Mouse (Mus musculus): Measurements from ENCODE around the gene Cfl1. TPM values are rescaled to one million over a fixed set of nuclear protein-coding genes. Genes with fewer than 3 reads are reported as not detected.

Gene Cfl1
- total RNA-seq (2021), result 10 to 100 TPM; 67.8 to 72.7 TPM
- long read RNA-seq, experiment 1, transcript Cfl1-202 (4 exons, 2,354 nt), result major isoform, 46 of 112 reads
- long read RNA-seq, experiment 1, partial matches to known transcripts, result 2 of 112 reads
- long read RNA-seq, experiment 1, other reads (novel, unspliced or antisense), result 64 of 112 reads
- long read RNA-seq, experiment 2, transcript Cfl1-202 (4 exons, 2,354 nt), result major isoform, 56 of 117 reads
- long read RNA-seq, experiment 2, partial matches to known transcripts, result 52 of 117 reads
- long read RNA-seq, experiment 2, other reads (novel, unspliced or antisense), result 9 of 117 reads

DNA sequence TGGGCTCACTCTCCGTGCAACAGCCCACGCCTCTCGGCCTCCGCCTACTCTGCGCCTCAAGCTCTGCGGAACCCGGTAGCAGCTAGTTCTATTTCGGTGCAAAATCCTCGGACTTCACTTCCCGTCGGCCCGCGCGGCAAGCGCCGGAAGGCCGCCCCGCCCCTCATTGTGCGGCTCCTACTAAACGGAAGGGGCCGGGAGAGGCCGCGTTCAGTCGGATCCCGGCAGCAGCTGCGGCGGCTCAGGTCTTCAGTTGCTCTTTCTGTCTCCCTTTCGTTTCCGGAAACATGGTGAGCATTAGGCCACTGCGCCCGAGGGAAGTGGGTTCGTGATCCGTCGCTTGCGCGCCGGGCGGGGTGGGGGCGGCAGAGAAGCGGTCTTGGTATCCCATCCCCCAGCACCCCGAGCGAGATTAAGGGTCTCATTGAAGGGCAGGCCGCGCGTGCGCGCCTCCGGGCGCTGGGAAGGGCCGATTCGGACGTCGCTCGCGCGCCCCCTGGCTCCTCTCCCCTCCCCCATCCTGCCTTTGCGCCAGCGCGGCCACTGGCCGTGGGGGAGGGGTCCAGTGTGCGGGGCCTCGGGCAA, at the start of gene Cfl1:
Cfl1 (plus strand) TSS at position 143 of the 585 bp plus-strand sequence.
- DNase-seq, result peak; percentile 89 to 91
- intact Hi-C loops (cut with DNase I), result no loop called here

DNA sequence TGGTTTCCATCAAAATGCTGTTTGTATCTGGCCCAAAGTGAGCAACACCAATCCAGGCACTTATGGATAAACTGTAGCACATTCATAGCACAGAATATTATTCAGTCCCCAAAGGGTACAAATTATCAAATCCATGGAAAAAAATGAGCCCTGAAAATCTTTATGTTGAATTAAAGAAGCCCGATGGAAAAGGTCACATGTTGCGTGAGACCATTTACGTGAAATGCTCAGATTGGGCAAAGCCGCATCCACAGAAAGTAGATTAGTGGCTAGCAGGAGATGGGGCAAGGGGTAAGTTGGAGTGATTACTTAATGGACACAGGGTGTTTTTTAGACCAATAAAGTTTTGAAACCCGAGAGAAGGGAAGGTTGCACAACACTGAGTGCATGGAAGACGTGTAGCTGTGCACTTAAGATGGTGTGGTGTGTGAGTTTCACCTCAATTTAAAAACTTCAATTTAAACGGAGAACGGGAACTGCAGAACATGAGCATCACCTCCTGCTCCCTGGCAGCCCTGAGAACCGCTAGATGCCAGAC, 45.8 kb upstream of the Cfl1 start:
- intact Hi-C loops (cut with DNase I), result no loop called here

DNA sequence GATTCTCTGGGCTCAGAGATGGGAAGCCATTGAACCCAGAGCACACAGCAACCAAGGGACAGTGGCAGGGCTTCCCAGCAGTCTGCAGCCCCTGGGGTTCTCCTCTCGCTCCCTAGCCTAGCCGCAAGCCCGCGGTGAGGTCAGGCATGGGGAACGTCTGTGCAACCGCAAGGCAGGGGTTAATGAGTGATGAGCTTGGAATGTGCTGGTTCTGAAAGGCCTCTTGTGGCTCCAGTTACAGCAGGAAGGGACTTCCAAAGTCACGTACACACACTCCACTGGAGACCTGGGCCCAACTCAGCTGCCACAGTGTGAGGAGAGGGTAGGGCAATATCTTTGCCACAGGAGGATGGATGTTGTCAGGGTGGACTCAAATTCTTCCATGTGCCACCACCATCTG, 45.3 kb upstream of the Cfl1 start:
- intact Hi-C loops (cut with DNase I), result no loop called here
- DNase-seq, result no peak

More for the DNA sequence above, 45.8 kb upstream of the Cfl1 start:
- no peak for DNase-seq

DNA sequence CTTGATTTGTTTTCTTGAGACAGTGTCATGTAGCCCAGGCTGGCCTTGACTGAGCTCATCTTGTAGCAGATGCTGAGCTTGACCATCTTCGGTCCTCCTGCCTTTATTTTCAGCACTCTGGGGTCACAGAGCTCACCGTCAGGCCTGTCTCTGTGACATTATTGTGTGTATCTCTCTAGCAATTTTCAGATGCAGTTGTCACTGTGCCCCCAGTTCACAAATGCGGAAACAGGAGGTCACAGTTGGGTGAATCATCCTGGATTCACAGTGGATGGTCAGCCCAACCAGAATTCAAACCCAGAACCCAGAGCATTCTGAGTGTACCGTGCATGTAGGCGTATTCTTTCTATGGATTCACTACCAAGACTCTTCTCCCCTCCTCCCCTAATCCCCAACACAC, 44.5 kb upstream of the Cfl1 start:
- intact Hi-C loops (cut with DNase I), result no loop called here
- no peak for DNase-seq

DNA sequence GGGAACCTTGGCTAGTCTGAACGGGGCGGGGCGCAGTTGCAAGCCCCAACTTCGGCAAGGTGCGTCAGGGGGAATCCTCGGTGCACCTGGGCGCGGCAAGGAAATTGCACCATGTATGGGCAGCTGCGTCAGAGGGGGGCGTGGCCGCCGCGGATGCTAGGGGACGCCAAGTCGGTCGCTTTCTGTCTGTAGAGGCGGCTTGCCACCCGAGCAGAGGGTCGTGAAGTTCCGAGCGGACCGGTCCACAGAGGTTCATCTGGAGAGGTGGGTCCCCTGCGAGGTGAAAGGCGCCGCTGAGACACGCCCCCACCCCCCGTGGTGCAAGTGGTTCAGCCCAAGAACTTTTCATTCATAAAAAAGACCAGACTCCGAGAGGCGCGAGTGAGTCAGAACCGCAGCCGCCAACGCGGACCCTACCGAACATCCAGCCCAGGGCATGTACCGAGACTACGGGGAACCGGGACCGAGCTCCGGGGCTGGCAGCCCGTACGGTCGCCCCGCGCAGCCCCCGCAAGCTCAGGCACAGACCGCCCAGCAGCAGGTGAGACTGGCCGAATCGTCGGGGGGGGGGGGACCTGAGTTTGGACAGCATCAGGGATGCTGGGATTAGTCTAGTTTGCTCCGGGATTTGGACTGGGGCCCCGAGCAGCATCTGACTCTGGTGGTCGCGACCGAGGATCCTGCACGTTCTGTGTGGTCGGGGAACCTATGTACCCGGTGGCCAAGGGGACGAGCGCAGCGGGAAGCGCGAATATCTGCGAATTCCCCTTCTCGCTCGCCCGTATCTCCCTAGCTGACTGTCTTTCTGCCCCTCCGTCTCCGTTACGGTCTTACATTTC, 42.5 kb upstream of the Cfl1 start, which contains the start of gene Fosl1:
Fosl1 (plus strand) TSS at position 33 of the 839 bp plus-strand sequence.
- intact Hi-C loops (cut with DNase I), result no loop called here
- peak in 1 of 2 experiments; percentile 57 for DNase-seq

DNA sequence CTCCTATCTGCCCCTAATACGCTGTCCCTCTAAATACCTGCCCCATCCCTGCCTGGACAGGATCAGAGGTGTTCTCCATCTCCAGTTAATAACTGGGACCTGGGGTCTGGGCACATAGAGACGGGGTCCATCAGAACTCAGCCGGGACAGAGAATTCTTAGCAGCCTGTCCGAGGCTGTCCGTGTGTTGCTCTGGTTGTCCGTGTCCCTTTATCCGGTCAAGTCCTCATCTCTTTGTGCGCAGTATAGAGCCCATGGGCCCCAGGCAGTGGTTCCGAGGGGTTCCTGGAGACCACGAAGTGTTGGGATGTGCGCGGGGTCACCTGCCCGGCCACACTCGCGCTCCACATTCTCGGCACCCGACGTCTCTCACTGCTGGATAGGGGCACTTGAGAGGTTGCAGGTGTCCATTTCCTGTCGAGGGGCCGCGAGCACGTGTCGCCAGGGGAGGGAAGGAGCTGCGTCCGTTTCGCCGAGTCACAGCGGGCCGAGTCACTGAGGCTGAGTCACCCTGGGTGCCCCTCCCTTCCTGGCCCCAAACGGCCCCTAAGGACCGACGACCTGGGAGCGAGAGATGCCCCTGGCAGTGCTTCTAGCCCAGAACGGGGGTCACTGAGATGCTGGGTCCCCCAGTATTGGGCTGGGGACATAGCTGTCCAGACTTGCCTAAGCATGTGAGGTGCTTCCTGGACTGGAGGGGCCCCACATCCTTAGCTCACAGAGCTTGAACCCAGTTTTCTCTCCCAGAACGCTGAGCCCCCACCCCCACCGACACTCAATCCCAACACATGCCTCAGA, 41.7 kb upstream of the Cfl1 start:
- no peak for DNase-seq
- intact Hi-C loops (cut with DNase I), result no loop called here

DNA sequence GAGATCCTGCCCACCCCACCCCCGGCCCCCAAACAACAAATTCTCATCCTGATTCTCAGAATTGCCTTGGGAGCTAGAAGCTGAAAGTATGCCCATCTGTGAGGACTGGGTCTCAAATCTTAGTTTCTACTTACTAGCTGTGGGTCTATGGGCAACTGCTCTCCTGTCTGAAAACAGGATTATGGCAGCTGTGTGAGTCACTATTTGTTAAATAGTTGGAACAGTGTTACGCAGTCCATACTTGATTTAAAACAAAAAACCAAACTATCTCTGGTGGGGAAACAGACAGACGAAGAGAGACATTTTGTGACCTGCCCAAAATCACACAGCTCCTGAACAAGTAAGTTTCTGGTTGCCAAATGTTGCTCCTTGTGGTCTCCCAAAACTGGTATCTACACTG, 40.6 kb upstream of the Cfl1 start:
- DNase-seq, result no peak
- intact Hi-C loops (cut with DNase I), result no loop called here

DNA sequence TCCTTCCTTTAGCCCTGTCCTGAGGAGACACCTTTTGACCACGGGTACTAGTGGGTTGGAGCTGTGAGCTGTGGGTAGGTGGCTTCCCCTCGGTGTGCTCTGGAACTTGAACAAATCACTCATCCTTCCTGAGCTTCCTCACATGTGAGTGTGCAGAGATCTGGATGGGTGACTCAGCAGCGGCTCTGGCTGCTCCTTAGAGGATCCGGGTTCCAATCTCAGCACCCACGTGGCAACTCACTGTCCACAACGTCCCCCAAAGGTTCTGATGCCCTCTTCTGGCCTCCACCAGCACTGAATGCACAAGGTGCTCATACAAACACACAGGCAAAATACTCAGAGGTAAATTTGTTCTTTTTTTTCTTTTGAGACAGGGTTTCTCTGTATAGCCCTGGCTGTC, 38.5 kb upstream of the Cfl1 start:
- intact Hi-C loops (cut with DNase I), result no loop called here
- DNase-seq, result no peak

DNA sequence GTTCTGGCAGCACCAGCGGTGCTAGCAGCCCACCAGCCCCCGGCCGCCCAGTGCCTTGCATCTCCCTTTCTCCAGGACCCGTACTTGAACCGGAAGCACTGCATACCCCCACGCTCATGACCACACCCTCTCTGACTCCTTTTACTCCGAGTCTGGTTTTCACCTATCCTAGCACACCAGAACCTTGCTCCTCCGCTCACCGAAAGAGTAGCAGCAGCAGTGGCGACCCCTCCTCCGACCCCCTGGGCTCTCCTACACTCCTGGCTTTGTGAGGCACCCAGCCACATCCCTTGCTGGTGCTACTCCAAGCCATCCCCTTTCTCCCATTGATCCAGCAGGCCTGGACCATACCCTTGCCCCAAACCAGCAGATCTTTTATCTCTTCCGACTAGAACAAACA, 35.2 kb upstream of the Cfl1 start:
- no peak for DNase-seq
- intact Hi-C loops (cut with DNase I), result no loop called here

DNA sequence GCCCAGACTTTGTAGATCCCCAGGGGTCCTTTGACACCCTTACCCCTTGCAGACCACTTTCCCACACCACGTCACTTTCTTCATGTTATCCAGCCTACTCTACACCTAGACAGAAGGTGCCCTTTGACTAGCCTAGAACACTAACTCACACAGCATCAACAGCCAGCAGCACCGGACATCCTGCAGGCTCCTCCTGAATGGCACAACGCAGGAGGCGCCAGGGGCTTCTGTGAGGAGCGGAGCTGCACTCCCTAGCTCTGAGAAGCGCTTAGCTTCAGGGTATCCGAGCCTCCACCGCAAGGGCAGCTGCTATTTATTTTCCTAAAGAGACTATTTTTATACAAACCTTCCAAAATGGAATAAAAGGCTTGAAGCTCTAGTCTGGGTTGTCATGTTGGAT, 34.7 kb upstream of the Cfl1 start:
- DNase-seq, result no peak
- intact Hi-C loops (cut with DNase I), result no loop called here

DNA sequence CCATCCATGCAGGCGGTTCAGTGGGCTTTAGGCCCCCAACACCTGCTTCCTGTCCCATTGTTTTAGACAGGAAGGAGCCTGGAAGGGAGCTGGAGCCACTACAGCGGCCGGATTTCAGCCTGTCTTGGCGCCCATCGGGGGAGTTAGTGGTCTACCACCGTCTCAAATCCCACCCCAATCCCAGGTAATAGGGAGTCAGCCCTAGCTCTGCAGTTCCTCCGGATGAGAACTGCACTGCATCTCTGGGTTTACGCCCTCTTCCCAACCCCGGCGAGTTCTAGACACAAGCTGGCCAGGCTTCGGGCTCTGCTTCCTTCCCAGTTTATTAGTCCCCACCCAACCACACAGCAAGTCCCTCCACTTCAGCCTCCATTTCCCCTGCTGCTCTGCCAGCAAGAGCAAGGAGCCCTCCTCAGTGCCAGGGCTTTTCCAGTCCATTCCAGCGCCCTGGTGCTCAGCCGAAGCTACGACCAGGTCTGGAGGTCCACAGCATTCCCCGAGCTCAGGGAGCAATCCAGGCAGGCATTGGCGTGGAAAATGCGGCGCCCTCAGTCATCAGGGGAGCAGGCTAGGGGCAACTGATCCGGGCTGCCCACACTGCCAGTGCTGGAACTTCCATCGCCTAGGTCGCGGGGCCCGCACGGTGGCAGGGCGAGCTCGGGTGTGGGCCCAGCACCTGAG, 33.9 kb upstream of the Cfl1 start:
- no peak for DNase-seq
- intact Hi-C loops (cut with DNase I), result no loop called here

DNA sequence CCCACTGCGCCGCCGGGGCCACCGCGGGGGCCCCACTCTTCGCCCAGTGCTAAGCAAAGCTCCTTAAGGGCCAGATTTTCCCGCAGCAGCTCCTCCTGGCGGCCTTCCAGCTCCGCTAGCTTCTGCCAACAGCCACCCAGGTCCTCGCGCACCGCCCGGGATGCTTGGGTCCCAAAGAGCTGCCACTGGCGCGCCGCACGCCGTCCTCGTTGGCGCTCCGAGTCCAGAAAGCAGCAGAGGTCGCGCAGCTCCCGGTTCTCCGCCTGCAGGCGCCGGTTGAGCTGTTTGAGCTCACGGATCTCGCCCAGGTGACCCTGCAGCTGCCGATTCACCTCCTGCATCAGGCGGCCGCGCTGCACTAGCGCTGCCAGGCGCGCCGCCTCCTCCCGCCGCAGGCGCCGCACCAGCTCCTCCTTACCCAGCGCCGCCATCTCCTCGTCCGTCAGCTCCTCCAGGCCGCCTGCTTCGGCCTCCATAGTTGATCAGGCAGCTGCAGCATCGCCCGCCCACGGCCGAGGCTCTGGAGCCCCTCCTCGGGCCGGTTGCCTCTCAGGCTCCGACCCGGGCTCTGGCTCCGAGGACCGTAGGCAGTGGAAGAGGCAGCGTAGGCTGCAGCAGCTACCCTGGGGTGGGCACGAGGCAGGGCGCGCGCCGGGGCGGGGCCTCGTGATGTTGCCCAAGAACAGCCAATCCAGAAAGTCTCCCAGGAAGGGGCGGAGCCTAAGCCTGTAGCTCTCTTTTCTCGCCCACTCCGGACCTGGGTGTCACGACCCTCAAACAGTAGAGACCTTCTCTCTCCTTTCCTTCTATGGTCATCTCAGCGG, 33.1 kb upstream of the Cfl1 start:
- peak; percentile 91 to 93 for DNase-seq
- intact Hi-C loops (cut with DNase I), result no loop called here

DNA sequence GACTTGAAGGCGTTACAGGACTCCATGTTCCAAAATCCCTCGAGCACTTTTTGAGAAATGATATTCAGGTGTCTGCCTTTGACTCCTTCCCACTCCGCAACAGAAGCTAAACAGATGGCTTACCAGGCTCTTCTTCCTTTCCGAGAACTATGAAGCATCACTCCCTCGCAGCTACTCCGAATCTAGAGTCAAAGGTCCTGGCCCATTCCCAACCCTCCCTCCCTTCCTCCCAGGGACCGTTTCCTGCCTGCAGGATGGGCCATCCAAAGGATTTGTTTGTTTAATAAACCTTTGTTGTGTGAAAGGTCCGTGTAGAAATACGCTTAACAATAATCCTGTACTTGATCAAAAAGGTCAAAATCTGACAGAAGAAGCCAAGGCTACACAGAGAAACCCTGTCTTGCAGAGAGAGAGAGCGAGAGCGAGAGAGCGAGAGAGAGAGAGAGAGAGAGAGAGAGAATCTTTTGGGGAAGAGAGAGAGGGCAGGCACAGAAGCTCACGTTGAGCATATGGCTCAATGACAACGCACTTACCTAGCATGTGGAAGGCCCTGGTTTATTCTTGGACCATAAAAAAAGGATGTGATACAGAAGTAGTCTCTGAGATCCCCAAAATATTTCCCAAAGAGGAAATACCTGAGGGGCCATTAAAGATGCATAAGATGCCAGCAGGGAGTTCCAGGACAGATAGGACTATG, 32.4 kb upstream of the Cfl1 start, which contains the start of gene Ccdc85b:
Ccdc85b (minus strand) TSS at position 149 of the 697 bp plus-strand sequence.
- intact Hi-C loops (cut with DNase I), result no loop called here
- DNase-seq, result no peak

DNA sequence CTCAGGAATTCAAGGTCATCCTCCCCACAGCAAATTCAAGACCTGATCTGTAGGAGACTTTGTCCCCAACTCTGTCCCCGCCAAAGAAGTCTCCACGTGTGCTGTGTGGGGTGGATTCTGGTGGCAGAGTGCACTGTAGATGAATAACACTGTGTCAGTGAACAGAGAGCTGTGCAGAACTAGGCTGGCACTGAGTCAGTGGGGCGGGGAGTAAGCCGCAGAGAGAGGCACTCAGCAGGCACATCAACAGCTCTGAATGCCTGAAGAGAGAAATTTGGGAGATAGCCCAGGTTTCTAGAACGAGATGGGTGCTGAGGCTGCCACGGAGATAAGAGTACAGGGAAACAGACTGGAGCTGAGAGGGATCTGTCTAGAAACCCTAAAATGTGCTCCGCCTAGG, 31.2 kb upstream of the Cfl1 start:
- no peak for DNase-seq
- intact Hi-C loops (cut with DNase I), result no loop called here

DNA sequence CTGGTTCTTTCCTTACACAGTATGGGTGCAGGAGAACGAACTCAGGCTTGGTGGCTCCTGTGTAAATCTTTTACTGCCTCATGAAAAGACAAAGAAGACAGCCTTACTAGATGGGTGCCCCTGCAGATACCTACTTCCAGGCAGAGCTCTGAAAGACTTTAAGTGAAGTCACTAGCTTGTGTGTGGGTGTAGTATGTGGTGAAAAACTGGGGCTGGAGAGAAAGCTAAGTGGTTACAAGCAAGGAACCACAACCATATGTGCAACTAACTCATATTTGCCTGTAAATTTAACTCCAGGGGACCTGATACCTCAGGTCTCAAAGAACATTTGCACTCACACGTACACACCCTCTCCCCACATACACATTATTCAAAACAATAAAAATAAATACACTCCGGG, 30.4 kb upstream of the Cfl1 start:
- intact Hi-C loops (cut with DNase I), result loop anchor here (5.0 kb wide), 1 partner anchor 107 kb away; the partner anchor contains the start of gene Ap5b1

DNA sequence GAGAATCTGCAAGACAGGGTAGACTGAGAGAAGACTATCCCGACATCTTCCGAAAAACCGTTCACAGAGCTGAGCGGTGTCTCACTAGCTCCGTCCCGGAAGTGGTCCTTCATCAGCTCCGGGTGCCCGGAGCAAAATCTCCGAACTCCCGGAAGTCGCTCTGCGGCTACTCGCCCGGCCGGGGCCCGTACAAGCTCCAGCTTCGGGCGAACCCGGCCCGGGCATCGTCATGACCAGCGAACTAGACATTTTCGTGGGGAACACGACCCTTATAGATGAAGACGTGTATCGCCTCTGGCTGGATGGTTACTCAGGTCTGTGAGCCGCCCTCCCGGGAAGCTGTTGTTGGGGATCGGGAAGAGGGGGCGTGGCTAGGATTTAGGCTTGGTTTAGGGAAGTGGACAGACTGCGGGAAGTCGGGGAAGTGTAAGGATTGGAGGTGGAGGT, 29.8 kb upstream of the Cfl1 start, which contains the start of gene Fibp:
Fibp (plus strand) TSS at position 151 of the 447 bp plus-strand sequence.
- intact Hi-C loops (cut with DNase I), result loop anchor here (5.0 kb wide), 1 partner anchor 107 kb away; the partner anchor contains the start of gene Ap5b1
- DNase-seq, result peak; percentile 78 to 89

More for the DNA sequence above, 30.4 kb upstream of the Cfl1 start:
- no peak for DNase-seq

DNA sequence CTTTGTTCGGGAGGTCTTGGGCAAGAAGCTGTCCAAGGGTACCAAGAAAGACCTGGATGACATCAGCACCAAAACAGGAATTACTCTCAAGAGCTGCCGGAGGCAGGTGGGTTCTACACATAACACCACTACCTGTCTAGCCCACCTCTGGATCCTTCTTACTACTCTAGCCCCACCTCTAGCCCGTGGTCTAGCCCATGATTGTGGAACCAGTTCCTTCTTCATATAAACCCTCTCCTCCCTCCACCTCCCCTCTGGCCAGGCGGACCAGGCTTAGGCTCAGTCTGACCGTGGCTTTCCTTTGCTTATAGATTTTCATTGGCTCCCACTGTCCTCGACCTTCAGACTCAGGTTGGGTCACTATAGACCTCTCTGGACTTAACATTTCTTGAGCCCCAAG, 28.8 kb upstream of the Cfl1 start:
- intact Hi-C loops (cut with DNase I), result loop anchor here (5.0 kb wide), 1 partner anchor 106 kb away; the partner anchor contains the start of gene Ap5b1
- no peak for DNase-seq

DNA sequence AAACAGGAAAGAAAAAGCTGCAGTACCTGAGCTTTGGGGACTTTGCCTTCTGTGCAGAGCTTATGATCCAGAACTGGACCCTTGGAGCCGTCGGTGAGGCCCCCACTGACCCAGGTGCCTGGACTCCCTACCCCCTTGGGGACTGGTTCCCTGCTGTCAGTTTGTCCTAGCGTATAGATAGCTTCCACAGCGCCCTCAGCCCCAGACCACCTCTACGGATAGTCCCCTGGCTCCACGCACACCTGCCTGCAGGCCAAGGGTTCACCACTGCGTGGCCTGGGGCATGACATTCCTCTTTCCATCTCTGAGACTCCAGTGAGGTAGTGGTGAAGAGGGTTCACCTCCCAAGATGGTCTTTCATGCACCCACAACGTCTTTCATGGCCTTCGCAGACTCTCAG, 27.0 kb upstream of the Cfl1 start:
- no peak for DNase-seq
- intact Hi-C loops (cut with DNase I), result loop anchor here (5.0 kb wide), 1 partner anchor 104 kb away; the partner anchor contains the start of gene Ap5b1
